Mouse (Mus musculus) erythroblast, embryonic 14.5 days (primary cell): Measurements from ENCODE around the gene Rasgef1b. TPM values are rescaled to one million over a fixed set of nuclear protein-coding genes. Genes with fewer than 3 reads are reported as not detected.

Source experiments
- H3K27me3 ChIP-seq: 2 replicates; pipeline ENCODE4 v1.6.1; 2012; ENCODE audit warnings: inconsistent platforms; ENCODE audit not compliant: control insufficient read depth
- H3K36me3 ChIP-seq: 2 replicates; pipeline ENCODE4 v1.6.1; 2012; ENCODE audit warnings: mild to moderate bottlenecking, inconsistent platforms; ENCODE audit not compliant: control insufficient read depth
- H3K4me1 ChIP-seq: 2 replicates; pipeline ENCODE4 v1.6.1; 2012; ENCODE audit warnings: inconsistent platforms; ENCODE audit not compliant: control insufficient read depth
- H3K4me3 ChIP-seq: replicated peaks from 2 replicates; pipeline ENCODE3; 2012; ENCODE audit warnings: moderate library complexity, mild to moderate bottlenecking, inconsistent platforms
- H3K9me3 ChIP-seq: 2 replicates; pipeline ENCODE4 v1.6.1; 2012; ENCODE audit warnings: low read length, inconsistent platforms, mixed read lengths; ENCODE audit not compliant: control insufficient read depth
- GATA1 ChIP-seq: IDR thresholded peaks from 2 replicates; pipeline ENCODE4 v1.6.1; 2012; ENCODE audit warnings: low read length, inconsistent platforms, mixed read lengths
- TAL1 ChIP-seq: IDR thresholded peaks from 3 replicates; pipeline ENCODE4 v1.6.1; 2012; ENCODE audit warnings: low read length, inconsistent platforms, mixed read lengths
- polyA plus RNA-seq: library from polyadenylated mRNA; stranded (reverse); fragments of >175 nt; gene quantifications from 2 replicates; pipeline ENCODE4 v1.2.3, GENCODE M21; 2012

Gene Rasgef1b
- polyA plus RNA-seq, 1 experiment, result 0.04 TPM

DNA sequence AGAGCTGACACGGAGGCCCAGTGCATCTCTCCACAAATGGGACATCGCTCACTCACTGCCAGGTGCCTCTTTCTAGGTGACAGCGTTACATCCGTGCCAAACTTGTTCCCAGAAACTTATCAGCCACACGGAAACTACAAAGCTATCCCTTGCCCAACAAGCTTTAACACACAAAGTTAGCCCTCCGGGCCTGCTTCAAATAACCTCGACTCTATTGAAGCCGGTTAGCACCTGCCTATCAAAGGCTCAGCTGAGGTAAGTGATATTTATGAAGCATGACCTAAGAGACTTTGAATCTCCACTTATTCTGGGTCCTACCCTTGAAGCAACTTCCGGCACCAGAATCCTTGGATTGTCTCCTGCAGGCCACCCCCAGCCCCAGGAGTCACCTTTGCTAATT, 489.2 kb downstream of the Rasgef1b start:
- H3K4me1 ChIP-seq, result no peaks in the 10 kb centered on the region
- peaks cover 2% of the 10 kb centered on the region; the same call in 1 of the 2 replicates for H3K36me3 ChIP-seq
- no peaks in the 10 kb centered on the region for H3K27me3 ChIP-seq
- H3K4me3 ChIP-seq, result no peak overlapping the region
- no peaks in the 10 kb centered on the region for H3K9me3 ChIP-seq
- TF ChIP-seq TAL1 (no peak), GATA1 (no peak)

DNA sequence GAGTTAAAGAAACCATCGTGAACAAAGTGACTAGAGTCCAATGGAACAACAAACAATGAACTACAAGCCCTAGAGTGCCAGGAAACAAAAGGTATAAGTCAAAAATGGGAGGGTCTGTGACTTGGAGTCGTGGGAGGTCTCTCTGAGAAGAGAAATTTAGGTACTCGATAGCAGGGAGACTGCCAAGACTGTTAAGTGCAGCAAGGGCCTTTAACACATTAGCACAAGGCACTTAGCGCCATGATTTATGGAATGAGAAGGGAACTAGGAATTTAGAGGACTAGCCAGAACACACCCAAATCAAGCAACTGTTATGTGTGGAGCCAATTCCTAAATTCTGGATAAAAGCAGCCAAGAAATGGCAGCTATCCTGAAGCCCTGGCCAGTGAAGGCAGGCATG, 490.7 kb downstream of the Rasgef1b start:
- no peak overlapping the region for H3K4me3 ChIP-seq
- H3K27me3 ChIP-seq, result no peaks in the 10 kb centered on the region
- H3K9me3 ChIP-seq, result no peaks in the 10 kb centered on the region
- TF ChIP-seq GATA1, result no peak
- TF ChIP-seq TAL1, result no peak
- no peaks in the 10 kb centered on the region for H3K4me1 ChIP-seq
- peaks cover 2% of the 10 kb centered on the region; the same call in 1 of the 2 replicates for H3K36me3 ChIP-seq

DNA sequence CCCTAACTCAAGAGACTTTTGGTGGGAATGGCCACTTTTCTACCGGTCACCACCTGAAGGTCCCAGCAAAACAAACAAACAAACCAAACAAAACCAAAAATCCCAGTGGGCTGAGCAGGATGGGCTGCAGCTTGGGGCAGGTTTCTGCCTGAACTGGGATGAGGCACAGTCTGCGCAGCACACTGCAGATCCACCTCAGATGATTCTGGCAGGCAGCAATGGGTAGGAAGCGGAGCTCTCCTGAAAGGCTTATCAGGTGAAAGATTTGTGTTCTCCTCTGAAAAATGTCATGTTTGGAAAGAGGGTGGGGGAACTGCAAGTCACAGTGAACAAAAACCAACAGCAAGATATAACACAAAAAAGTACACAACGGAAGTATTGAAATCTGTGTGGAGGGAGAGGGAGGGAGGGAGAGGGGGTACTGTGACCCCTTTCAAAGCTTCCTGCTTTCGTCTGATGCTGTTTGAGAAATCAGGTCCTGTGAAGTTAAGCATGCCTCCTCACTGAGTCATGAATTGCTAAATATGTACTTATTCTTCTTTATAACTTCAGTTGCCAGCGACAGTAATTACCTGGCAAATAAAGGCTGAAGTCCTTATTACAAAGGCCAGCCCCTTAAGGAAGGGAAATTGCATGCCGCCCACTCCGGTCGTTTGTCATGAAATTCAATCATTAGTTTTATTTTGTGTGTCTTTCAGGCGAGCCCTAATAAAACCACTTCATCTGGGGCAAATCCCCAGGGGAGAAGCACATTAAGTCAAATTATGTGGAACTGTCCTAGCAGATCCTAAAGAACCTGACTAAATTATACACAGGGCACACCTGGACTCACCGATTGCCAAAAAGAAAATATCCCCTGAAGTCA, 491.7 kb downstream of the Rasgef1b start:
- Histone ChIP-seq H3K4me1 (no peaks in the 10 kb centered on the region), H3K9me3 (no peaks in the 10 kb centered on the region), H3K27me3 (no peaks in the 10 kb centered on the region), H3K4me3 (no peak overlapping the region), H3K36me3 (peaks cover 4% of the 10 kb centered on the region; the same call in 1 of the 2 replicates)
- no peak for TF ChIP-seq GATA1
- no peak for TF ChIP-seq TAL1

DNA sequence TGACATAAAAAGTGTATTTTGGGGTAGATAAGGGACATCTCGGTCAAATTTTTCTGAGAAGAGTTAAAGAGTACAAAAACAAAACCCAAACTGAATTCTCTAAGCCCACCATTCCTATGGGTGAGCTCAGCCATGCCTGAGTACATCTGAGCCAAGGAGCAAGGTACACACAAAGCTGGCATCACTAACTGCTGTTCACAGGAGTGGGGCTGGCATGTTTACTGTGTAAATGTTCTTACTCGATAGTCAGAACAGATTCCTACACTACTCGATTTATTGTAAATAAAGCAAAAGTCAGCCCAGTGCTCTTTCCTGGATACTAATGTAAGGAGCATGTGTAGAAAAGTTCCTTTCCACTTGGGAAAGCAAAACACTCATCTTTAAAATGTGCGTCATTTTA, 492.4 kb downstream of the Rasgef1b start:
- no peaks in the 10 kb centered on the region for H3K9me3 ChIP-seq
- H3K27me3 ChIP-seq, result no peaks in the 10 kb centered on the region
- TF ChIP-seq TAL1 (no peak), GATA1 (no peak)
- H3K36me3 ChIP-seq, result peaks cover 4% of the 10 kb centered on the region; the same call in 1 of the 2 replicates
- H3K4me3 ChIP-seq, result no peak overlapping the region
- no peaks in the 10 kb centered on the region for H3K4me1 ChIP-seq

DNA sequence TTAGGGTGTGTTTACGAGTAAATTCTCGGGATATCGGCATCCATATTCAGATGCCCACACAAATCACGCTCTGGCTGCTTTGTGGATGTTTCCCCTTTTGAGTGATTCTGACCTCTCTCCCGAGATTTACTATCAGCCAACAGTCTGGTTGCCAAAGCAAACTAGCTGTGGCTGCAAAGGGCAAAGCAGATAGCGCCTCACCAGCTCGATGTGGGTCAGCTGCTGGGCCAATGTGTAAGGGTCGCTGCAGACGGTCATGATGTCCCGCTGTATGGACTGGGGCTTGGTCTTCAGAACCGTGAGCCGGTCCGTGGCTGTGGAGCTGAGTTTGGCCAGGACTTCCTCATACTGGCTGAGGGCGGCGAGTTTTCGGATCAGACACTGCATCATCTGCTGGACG, 494.6 kb downstream of the Rasgef1b start:
- H3K36me3 ChIP-seq, result peaks cover 2% of the 10 kb centered on the region; the same call in 1 of the 2 replicates
- no peak for TF ChIP-seq GATA1
- no peak for TF ChIP-seq TAL1

DNA sequence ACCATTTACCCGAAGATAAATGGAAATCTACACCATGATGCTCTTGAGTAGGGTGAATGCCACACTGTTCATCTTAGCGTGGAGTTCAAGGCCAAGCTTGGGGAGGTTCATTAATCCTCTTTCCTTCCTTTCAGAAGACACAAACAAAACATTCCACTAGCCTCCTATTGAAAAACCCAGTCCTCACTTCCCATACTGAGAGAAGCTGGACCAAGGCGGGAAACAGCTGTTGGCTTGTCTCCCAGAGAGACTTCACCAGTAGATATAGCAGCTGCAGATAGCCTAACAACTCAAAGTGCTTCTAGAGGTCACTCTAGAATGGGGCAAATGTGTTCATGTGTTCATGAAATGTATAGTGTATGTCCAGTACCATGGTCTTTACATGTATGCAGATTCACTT, 495.7 kb downstream of the Rasgef1b start:
- Histone ChIP-seq H3K4me3 (no peak overlapping the region), H3K36me3 (peaks cover 2% of the 10 kb centered on the region; the same call in 1 of the 2 replicates), H3K9me3 (no peaks in the 10 kb centered on the region), H3K27me3 (no peaks in the 10 kb centered on the region), H3K4me1 (no peaks in the 10 kb centered on the region)
- TF ChIP-seq GATA1 (no peak), TAL1 (no peak)

More for the DNA sequence above, 494.6 kb downstream of the Rasgef1b start:
- Histone ChIP-seq H3K9me3 (no peaks in the 10 kb centered on the region), H3K27me3 (no peaks in the 10 kb centered on the region), H3K4me3 (no peak overlapping the region), H3K4me1 (no peaks in the 10 kb centered on the region)

DNA sequence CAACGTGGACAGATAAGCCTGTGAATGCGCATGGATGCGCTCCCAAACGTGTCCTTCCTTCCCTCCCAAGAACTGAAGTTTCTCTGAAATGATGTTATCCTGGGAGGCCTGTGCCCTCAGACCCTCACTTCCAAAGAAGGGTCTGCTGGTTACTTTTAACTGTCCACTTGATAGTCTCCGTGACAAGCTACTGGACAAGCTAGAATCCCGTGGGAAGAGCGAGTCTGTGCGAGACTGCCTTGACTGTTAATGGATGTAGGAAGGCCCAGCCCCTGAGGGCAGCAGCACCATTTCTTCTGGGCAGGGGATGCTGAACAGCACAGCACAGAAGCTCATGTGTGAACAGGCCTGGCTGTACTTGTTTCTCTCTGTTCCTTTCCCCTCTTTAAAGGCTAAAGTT, 496.5 kb downstream of the Rasgef1b start:
- no peak overlapping the region for H3K4me3 ChIP-seq
- H3K27me3 ChIP-seq, result no peaks in the 10 kb centered on the region
- H3K4me1 ChIP-seq, result no peaks in the 10 kb centered on the region
- no peaks in the 10 kb centered on the region for H3K9me3 ChIP-seq
- TF ChIP-seq GATA1 (no peak), TAL1 (no peak)
- H3K36me3 ChIP-seq, result peaks cover 2% of the 10 kb centered on the region; the same call in 1 of the 2 replicates

DNA sequence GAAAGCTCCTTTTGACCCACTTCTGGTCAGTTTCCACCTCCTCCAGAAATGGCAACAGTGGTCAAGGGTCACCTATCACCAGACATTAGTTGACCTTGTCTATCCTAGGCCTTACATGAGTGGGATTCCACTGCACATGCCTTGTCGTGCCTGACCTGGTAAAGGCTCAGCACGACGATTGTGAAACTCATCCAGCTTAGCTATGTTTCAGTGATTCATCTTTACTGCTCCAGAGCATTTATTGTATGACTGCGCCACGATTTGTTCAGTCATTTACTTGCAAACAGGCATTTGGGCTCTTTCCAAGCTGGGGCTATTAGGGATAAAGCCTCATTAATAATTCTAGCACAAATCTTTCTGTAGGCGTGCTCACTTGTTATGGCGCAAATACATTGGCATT, 498.4 kb downstream of the Rasgef1b start:
- H3K9me3 ChIP-seq, result no peaks in the 10 kb centered on the region
- H3K36me3 ChIP-seq, result peaks cover 4% of the 10 kb centered on the region; the same call in 1 of the 2 replicates
- TF ChIP-seq GATA1 (no peak), TAL1 (no peak)
- no peaks in the 10 kb centered on the region for H3K4me1 ChIP-seq
- no peaks in the 10 kb centered on the region for H3K27me3 ChIP-seq
- no peak overlapping the region for H3K4me3 ChIP-seq

DNA sequence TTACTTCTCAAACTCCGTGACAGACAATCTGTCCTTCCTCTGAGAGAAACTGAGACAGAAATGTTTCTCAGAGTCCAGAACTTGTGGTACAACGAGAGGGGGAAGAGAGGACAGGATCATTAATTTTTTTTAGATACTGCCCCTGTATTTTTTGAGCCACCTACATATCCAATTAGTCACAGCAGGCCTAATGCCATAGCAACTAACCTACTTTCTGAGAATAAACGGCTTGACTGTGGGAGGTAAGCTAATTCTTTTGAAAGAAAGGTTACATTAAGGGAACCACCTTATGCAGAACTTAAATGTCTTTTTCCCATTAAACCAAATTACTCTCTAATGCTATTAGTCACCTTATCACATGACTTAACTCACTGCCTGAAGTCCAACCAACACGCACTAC, 501.5 kb downstream of the Rasgef1b start:
- H3K36me3 ChIP-seq, result peaks cover 2% of the 10 kb centered on the region; the same call in 1 of the 2 replicates

More for the DNA sequence above, 501.5 kb downstream of the Rasgef1b start:
- TF ChIP-seq TAL1, result no peak
- no peak for TF ChIP-seq GATA1
- Histone ChIP-seq H3K4me3 (no peak overlapping the region), H3K4me1 (no peaks in the 10 kb centered on the region), H3K27me3 (no peaks in the 10 kb centered on the region), H3K9me3 (no peaks in the 10 kb centered on the region)
